Mouse (Mus musculus) WW6 (cell line): Measurements from ENCODE around the gene Usp17ld.
"Not testable (repeated sequence)": the region's sequence is repeated elsewhere in the genome, so short reads cannot be mapped to it uniquely, and the experiment has no call there.

ENCODE experiments used
- DNase-seq: peaks from one replicate; pipeline ENCODE4 v3.0.0-alpha.2; 2013; ENCODE audit warnings: low read depth, low spot score

Gene Usp17ld

DNA sequence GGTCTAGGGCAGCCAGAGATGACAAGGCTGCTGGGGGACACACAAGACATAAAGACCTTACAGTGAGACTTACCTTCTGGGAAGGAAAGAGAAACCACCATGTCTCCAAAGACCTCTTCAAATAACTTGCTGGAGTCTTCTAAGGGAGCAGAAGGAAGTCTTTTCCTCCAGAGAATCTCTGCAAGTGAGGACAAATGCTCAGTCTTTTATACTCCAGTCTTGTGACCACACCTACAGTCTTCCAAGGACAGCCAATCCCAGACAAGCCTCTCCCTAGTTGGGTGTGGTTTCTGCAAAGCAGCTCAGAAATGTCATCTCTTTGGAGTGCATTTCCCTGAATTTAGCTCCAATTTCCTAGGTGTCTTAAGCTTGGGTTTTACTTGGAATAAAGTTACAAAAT, at the start of gene Usp17ld:
Gene Usp17ld (minus strand): TSS at position 101 of the 400 bp plus-strand sequence.
- not testable (repeated sequence) for DNase-seq

DNA sequence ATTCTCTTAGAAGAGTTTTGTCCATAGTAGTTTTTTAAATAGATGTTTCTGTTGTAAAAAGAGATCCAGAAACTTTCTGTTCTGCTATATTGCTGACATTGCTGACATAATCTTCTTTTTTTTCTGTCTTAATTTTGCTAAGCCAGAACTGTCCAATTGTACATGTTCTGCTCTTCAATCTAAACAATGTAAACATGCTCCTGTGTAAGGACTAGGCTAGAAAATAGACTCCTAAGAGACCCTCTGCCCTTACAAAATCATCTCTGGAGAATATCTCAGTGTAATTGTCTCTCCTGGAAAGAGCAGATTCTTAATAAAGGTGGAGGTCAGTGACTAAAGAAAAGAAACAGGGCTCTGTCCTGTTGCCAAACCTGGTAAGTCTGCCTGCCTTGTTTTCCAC, 35.6 kb downstream of the Usp17ld start, which contains the start of gene Olfr594:
Gene Olfr594 (plus strand): TSS at position 301 of the 400 bp plus-strand sequence.
- no peak for DNase-seq

- not testable (repeated sequence) for DNase-seq
Observed at GRCm38 (mm10) chr7:103212050-103212449, 40.3 kb downstream of the Usp17ld start.

GRCm38 (mm10) chr7:103211562-103211961, 40.7 kb downstream of the Usp17ld start, which contains the start of gene Olfr593:
Gene Olfr593 (plus strand): TSS chr7:103211862.
- DNase-seq: no peak
